Mouse (Mus musculus): ENCODE results near the gene Abca2. TPM values are rescaled to one million over a fixed set of nuclear protein-coding genes. Genes with fewer than 3 reads are reported as not detected.

The Abca2 gene
- polyA plus RNA-seq, 1 experiment = 0.11 TPM

GRCm38 (mm10) chr2:25496462-25496861, 68.0 kb downstream of the Abca2 start:
- no peaks in the 10 kb centered on the region; the same call in 1 of the 2 replicates for H3K27me3 ChIP-seq (ENCODE audit: control insufficient read depth)
- no peak for TF ChIP-seq TAL1 (IDR thresholded peaks at IDR 0.05; ENCODE audit: low read length)
- no peak for TF ChIP-seq GATA1 (IDR thresholded peaks at IDR 0.05; ENCODE audit: low read length)
- no peaks in the 10 kb centered on the region for H3K36me3 ChIP-seq (ENCODE audit: control insufficient read depth)
- H3K4me3 ChIP-seq (replicated peaks) = no peak overlapping the region
- H3K9me3 ChIP-seq (ENCODE audit: control insufficient read depth, low read length) = no peaks in the 10 kb centered on the region
- peaks cover 28% of the 10 kb centered on the region for H3K4me1 ChIP-seq (ENCODE audit: control insufficient read depth)

Other genes with a start within 250 kb of the Abca2 start
- 0.38 and 0.49 TPM in 2 replicates for gene Nrarp, start 247.9 kb upstream of the Abca2 start, polyA plus RNA-seq (2012)
- gene Tor4a, start 231.8 kb upstream of the Abca2 start, polyA plus RNA-seq (2012) = 0.02 and 0.03 TPM in 2 replicates
- 1.8 TPM in 2 replicates for gene Nelfb, start 217.2 kb upstream of the Abca2 start, polyA plus RNA-seq (2012)
- gene Stpg3, start 214.1 kb upstream of the Abca2 start, polyA plus RNA-seq (2012) = 0.03 TPM in 1 of 2 replicates, not detected in the other
- not detected in 2 replicates for gene Fam166a, start 210.0 kb upstream of the Abca2 start, polyA plus RNA-seq (2012)
- 134 and 136 TPM in 2 replicates for gene Tubb4b, start 204.0 kb upstream of the Abca2 start, polyA plus RNA-seq (2012)
- not detected in 2 replicates for gene Slc34a3, start 194.3 kb upstream of the Abca2 start, polyA plus RNA-seq (2012)
- not detected in 2 replicates for gene Rnf224, start 191.9 kb upstream of the Abca2 start, polyA plus RNA-seq (2012)
- gene Rnf208, start 186.4 kb upstream of the Abca2 start, polyA plus RNA-seq (2012) = 0.07 and 0.18 TPM in 2 replicates
- not detected in 2 replicates for gene Cysrt1, start 186.3 kb upstream of the Abca2 start, polyA plus RNA-seq (2012)
- 0.06 and 0.18 TPM in 2 replicates for gene AL732309.1, start 181.8 kb upstream of the Abca2 start, polyA plus RNA-seq (2012)
- 0.99 and 1.6 TPM in 2 replicates for gene Tmem203, start 173.3 kb upstream of the Abca2 start, polyA plus RNA-seq (2012)
- gene Tprn, start 166.1 kb upstream of the Abca2 start, polyA plus RNA-seq (2012) = 0.82 and 1.3 TPM in 2 replicates
- gene Ssna1, start 156.3 kb upstream of the Abca2 start, polyA plus RNA-seq (2012) = 22.8 and 24.1 TPM in 2 replicates
- 2.1 and 2.2 TPM in 2 replicates for gene Anapc2, start 156.2 kb upstream of the Abca2 start, polyA plus RNA-seq (2012)
- gene Tmem210, start 140.6 kb upstream of the Abca2 start, polyA plus RNA-seq (2012) = not detected in 2 replicates
- gene Lrrc26, start 138.8 kb upstream of the Abca2 start, polyA plus RNA-seq (2012) = not detected in 2 replicates
- gene Grin1, start 109.5 kb upstream of the Abca2 start, polyA plus RNA-seq (2012) = not detected in 2 replicates
- 0.86 and 1.3 TPM in 2 replicates for gene Man1b1, start 96.4 kb upstream of the Abca2 start, polyA plus RNA-seq (2012)
- 0.24 and 0.76 TPM in 2 replicates for gene Dpp7, start 72.3 kb upstream of the Abca2 start, polyA plus RNA-seq (2012)
- gene Uap1l1, start 63.0 kb upstream of the Abca2 start, polyA plus RNA-seq (2012) = 0.04 and 0.17 TPM in 2 replicates
- 10.3 and 12.6 TPM in 2 replicates for gene Sapcd2, start 56.4 kb upstream of the Abca2 start, polyA plus RNA-seq (2012)
- gene Entpd2, start 32.8 kb upstream of the Abca2 start, polyA plus RNA-seq (2012) = not detected in 2 replicates
- gene Npdc1, start 29.4 kb upstream of the Abca2 start, polyA plus RNA-seq (2012) = 0.19 TPM in 1 of 2 replicates, not detected in the other
- gene Fut7, start 5.4 kb upstream of the Abca2 start, polyA plus RNA-seq (2012) = 0.06 TPM in 1 of 2 replicates, not detected in the other
- not detected in 2 replicates for gene Clic3, start 28.1 kb downstream of the Abca2 start, polyA plus RNA-seq (2012)
- 1.0 and 1.1 TPM in 2 replicates for gene Paxx, start 32.4 kb downstream of the Abca2 start, polyA plus RNA-seq (2012)
- not detected in 2 replicates for gene Ptgds, start 41.3 kb downstream of the Abca2 start, polyA plus RNA-seq (2012)
- gene Lcn12, start 65.2 kb downstream of the Abca2 start, polyA plus RNA-seq (2012) = not detected in 2 replicates
- gene Fbxw5, start 72.0 kb downstream of the Abca2 start, polyA plus RNA-seq (2012) = 3.9 and 4.7 TPM in 2 replicates
- gene C8g, start 73.0 kb downstream of the Abca2 start, polyA plus RNA-seq (2012) = not detected in 2 replicates
- gene Traf2, start 118.2 kb downstream of the Abca2 start, polyA plus RNA-seq (2012) = 0.84 and 0.95 TPM in 2 replicates
- gene Edf1, start 129.1 kb downstream of the Abca2 start, polyA plus RNA-seq (2012) = 168 and 190 TPM in 2 replicates
- 0.09 and 0.38 TPM in 2 replicates for gene Mamdc4, start 146.1 kb downstream of the Abca2 start, polyA plus RNA-seq (2012)
- 0.21 and 0.30 TPM in 2 replicates for gene Phpt1, start 146.5 kb downstream of the Abca2 start, polyA plus RNA-seq (2012)
- 0.01 TPM in 1 of 2 replicates, not detected in the other for gene Ajm1, start 153.1 kb downstream of the Abca2 start, polyA plus RNA-seq (2012)
- 4.6 and 6.1 TPM in 2 replicates for gene Rabl6, start 179.8 kb downstream of the Abca2 start, polyA plus RNA-seq (2012)
- gene Ccdc183, start 189.0 kb downstream of the Abca2 start, polyA plus RNA-seq (2012) = not detected in 2 replicates
- 0.15 TPM in 1 of 2 replicates, not detected in the other for gene Tmem141, start 193.3 kb downstream of the Abca2 start, polyA plus RNA-seq (2012)
- gene Fcna, start 199.3 kb downstream of the Abca2 start, polyA plus RNA-seq (2012) = 0.80 and 0.94 TPM in 2 replicates
- gene Lcn8, start 224.4 kb downstream of the Abca2 start, polyA plus RNA-seq (2012) = not detected in 2 replicates
- gene Lcn5, start 229.2 kb downstream of the Abca2 start, polyA plus RNA-seq (2012) = not detected in 2 replicates
- gene Lcn6, start 248.1 kb downstream of the Abca2 start, polyA plus RNA-seq (2012) = not detected in 2 replicates

Data from erythroblast, embryonic 14.5 days (primary cell).